Mouse (Mus musculus) left cerebral cortex, adult 2 months (tissue): Measurements from ENCODE around the gene Serpina3k. TPM values are rescaled to one million over a fixed set of nuclear protein-coding genes. Genes with fewer than 3 reads are reported as not detected.
A peak's percentile ranks its signal among the peaks of the same experiment; 100 is the strongest.
"Not testable (repeated sequence)": the region's sequence is repeated elsewhere in the genome, so short reads cannot be mapped to it uniquely, and the experiment has no call there.

Experiments used
- DNase-seq, 2 experiments: peaks; one replicate each; pipeline ENCODE4 v3.0.0; 2021 to 2022; ENCODE audit warnings: low spot score in 2 of 2, mixed read lengths in 1 of 2; ENCODE audit errors: extremely low spot score in 1 of 2
- H3K27ac ChIP-seq: fragments of 200-600 bp; 2 replicates; pipeline ENCODE4 v1.8.1; 2022
- H3K4me3 ChIP-seq: fragments of 200-600 bp; 2 replicates; pipeline ENCODE4 v1.8.1; 2022
- CTCF ChIP-seq: fragments of 200-600 bp; IDR thresholded peaks from 2 replicates; pipeline ENCODE4 v1.8.1; 2022; ENCODE audit warnings: antibody characterized with exemption, mild to moderate bottlenecking, moderate library complexity
- intact Hi-C: fragments of 180-260 bp; cut with DNase I; formaldehyde crosslinking; loops from one replicate; pipeline ENCODE4 v1.15.1; 2025
- long read RNA-seq, 2 experiments: library from polyadenylated mRNA; stranded (forward); transcript quantifications; one replicate each; pipeline ENCODE4 v2.0.0; 2021; ENCODE audit warnings: borderline mapping rate in 2 of 2
- total RNA-seq, 2 experiments: library from RNA; stranded (reverse); gene quantifications; 2 replicates each; pipeline ENCODE4 v1.2.3; 2021

Gene Serpina3k
- total RNA-seq, result not detected
- long read RNA-seq, experiment 1, result 0 reads
- long read RNA-seq, experiment 2, result 0 reads

- H3K27ac ChIP-seq, H3K4me3 ChIP-seq, intact Hi-C loops, DNase-seq: not testable (repeated sequence)
Measured at GRCm38 (mm10) chr12:104338226-104338625, at the start of gene Serpina3k, which contains the start of gene Serpina3m. Gene Serpina3k (plus strand): TSS chr12:104338486. Gene Serpina3m (plus strand): TSS chr12:104338486.

DNA sequence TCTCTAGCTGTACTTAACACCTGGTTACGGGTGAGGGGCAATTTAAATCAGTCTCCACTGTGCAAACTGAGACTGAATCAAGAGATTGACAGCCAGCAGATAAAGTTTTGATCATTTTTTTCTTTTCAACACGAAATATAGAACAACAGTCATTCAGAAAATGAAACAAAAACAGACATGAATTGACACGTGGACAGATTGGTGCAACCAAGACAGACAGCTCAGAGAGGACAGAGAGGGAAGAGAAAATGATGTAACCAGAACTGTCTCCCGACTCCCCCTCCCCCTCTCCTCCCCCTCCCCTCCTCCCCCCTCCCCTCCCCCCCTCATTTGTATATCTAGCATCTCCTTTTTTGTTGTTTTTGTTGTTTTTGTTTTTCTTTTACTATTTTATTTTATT, 48.4 kb upstream of the Serpina3k start:
- H3K27ac ChIP-seq, result no peak overlapping the region
- TF ChIP-seq CTCF, result no peak
- H3K4me3 ChIP-seq, result no peak overlapping the region
- intact Hi-C loops, result no loop called here
- DNase-seq, result no peak

- no peak for TF ChIP-seq CTCF
Measured at GRCm38 (mm10) chr12:104293963-104294362, 44.3 kb upstream of the Serpina3k start.

DNA sequence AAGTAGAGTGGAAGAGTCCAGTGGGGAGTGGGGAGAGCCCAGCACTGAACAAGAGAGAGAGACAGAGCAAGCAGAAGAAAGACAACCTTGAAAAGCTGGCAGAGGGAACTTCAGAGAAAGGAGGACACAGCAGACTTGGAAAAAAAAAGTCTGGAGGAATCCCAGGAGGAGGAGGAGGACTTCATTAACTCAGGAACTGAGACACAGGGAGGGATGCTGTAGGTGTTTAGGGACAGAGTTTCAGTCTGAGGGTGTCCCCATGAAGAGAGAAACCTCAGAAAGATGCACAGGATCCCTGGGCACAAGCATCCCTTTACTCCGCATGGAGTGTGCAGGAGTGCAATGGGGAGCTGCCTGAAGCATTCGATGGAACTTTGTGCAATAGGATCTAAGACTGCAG, 40.2 kb upstream of the Serpina3k start:
- no peak for DNase-seq
- no peak for TF ChIP-seq CTCF
- intact Hi-C loops, result loop anchor here (1.0 to 5.0 kb wide), 2 partner anchors 51 to 117 kb away; no protein-coding TSS in a partner anchor
- no peak overlapping the region for H3K27ac ChIP-seq
- H3K4me3 ChIP-seq, result no peak overlapping the region

More at GRCm38 (mm10) chr12:104293963-104294362, 44.3 kb upstream of the Serpina3k start:
- intact Hi-C loops, result no loop called here
- no peak for DNase-seq
- Histone ChIP-seq H3K27ac (no peak overlapping the region), H3K4me3 (no peak overlapping the region)

DNA sequence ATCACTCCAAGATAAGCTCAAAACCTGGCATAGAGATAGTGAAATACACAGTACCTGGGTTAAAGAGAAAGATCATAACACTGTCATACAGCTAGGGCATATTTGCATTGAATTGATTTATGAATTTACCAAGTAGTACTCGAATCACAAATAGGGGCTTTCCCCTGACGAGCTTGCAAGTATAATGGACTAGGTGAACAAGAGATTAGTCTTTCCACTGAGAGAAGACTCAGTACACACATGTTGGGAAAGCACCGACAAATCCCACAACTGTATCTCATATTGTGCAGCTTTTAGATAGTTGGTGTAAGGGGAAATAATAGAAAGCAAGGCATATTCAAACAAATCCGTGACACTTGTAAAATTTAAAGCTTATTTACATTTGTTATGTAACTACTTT, 32.3 kb upstream of the Serpina3k start:
- no peak for DNase-seq
- no peak for TF ChIP-seq CTCF
- intact Hi-C loops, result no loop called here
- H3K4me3 ChIP-seq, result no peak overlapping the region
- no peak overlapping the region for H3K27ac ChIP-seq

GRCm38 (mm10) chr12:104314253-104314652, 24.0 kb upstream of the Serpina3k start, which contains the start of gene Serpina3j:
Gene Serpina3j (plus strand): TSS chr12:104314553.
- TF ChIP-seq CTCF, result no peak
- no peak for DNase-seq
- no peak within 1 kb of the TSS for H3K4me3 ChIP-seq
- no peak within 1 kb of the TSS for H3K27ac ChIP-seq
- intact Hi-C loops, result no loop called here

DNA sequence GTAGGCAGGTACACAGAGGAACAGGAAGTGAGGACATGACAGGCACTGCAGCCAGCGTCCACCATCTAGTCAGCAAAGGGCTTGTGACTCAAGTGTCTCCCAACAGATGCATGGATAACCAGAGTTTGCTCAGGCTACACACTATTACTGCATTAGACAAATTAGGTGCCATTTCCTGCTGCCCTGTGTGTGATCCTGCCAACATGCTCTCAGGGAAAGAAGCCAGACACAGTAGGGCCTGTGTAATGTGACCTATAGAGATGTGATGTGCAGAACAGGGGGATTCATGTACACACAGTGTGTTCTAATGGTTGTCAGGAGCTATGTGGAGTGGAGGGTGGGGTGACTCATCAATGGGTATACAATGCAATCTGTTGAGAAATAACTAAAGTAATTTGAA, 15.8 kb upstream of the Serpina3k start:
- peak in 1 of 2 experiments; percentile 3 for DNase-seq
- H3K27ac ChIP-seq, result no peak overlapping the region
- intact Hi-C loops, result no loop called here
- TF ChIP-seq CTCF, result no peak
- no peak overlapping the region for H3K4me3 ChIP-seq

- Histone ChIP-seq H3K4me3 (no peak overlapping the region), H3K27ac (no peak overlapping the region)
- intact Hi-C loops, result no loop called here
- peak in 1 of 2 experiments; percentile 1 for DNase-seq
- no peak for TF ChIP-seq CTCF
Measured at GRCm38 (mm10) chr12:104331701-104332100, 6.6 kb upstream of the Serpina3k start.

- intact Hi-C loops, DNase-seq, H3K4me3 ChIP-seq, H3K27ac ChIP-seq: not testable (repeated sequence)
Measured at GRCm38 (mm10) chr12:104336873-104337272, 1.4 kb upstream of the Serpina3k start.

GRCm38 (mm10) chr12:104338705-104339104, 419 bp downstream of the Serpina3k start:
- H3K27ac ChIP-seq, result no peak overlapping the region
- no peak for TF ChIP-seq CTCF

GRCm38 (mm10) chr12:104342489-104342888, 4.2 kb downstream of the Serpina3k start:
- intact Hi-C loops, H3K4me3 ChIP-seq, H3K27ac ChIP-seq, DNase-seq: not testable (repeated sequence)

More at GRCm38 (mm10) chr12:104338705-104339104, 419 bp downstream of the Serpina3k start:
- intact Hi-C loops, result no loop called here
- H3K4me3 ChIP-seq, result no peak overlapping the region
- no peak for DNase-seq

- intact Hi-C loops, result no loop called here
Measured at GRCm38 (mm10) chr12:104345181-104345580, 6.9 kb downstream of the Serpina3k start.

DNA sequence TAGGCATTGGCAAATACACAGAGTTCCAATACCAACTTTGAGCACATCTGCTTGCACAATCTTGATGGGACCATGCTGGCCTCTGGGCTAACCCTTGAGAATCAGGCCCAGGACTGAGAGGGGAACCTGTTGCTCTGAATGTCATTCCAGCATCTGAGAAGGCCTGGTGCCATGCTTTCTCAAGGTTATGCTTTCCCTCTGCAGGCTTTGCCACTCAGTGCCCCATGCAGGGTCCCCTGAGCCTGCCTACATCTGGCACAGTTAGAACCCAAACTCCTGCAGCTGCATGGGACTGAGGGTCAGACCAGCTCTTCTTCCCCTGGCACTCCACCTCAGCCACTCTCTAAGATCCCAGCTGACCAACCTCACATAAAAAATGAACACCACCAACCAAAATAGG, 7.4 kb downstream of the Serpina3k start:
- no peak overlapping the region for H3K27ac ChIP-seq
- intact Hi-C loops, result no loop called here
- no peak overlapping the region for H3K4me3 ChIP-seq
- DNase-seq, result no peak
- no peak for TF ChIP-seq CTCF

More at GRCm38 (mm10) chr12:104345181-104345580, 6.9 kb downstream of the Serpina3k start:
- Histone ChIP-seq H3K4me3 (no peak overlapping the region), H3K27ac (no peak overlapping the region)
- DNase-seq, result no peak
- no peak for TF ChIP-seq CTCF
